Mouse (Mus musculus): ENCODE measurements at regions not wholly inside any gene's neighbourhood (a gene's known extent, or its start where the extent isn't known, plus 50 kb on each side); places are given as distances from the start of the nearest gene placed in this dataset.

DNA sequence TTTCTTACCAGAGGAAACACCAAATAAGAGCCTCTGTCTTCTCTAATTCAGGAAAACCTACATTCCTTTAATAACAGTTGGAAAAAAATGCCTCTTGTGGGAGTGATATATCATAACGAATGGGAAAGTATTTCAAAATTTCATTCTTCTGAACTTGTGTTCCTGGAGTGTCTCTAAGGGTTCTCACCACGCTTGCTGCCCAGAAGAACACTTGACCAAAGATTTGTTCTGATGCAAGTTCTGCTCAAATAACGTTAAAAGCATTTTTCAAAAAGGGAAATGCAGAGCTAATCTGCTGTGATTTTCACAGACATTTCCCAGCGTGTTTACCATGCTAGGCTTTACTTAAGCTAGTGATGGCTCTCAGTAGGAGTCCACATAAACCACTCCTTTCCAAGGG is 329.8 kb upstream of the Hsf2 start:
- WGBS: 73% methylated on average over 4 of the region's 4 CpGs
- TF ChIP-seq CTCF (IDR thresholded peaks at IDR 0.05; ENCODE audit: insufficient read depth, low read depth, low read length) (no peak), POLR2A (IDR thresholded peaks at IDR 0.05; ENCODE audit: insufficient read depth, low read depth, low read length) (no peak)
- Histone ChIP-seq H3K4me1 (ENCODE audit: control insufficient read depth, insufficient read depth, low read length) (no peaks in the 10 kb centered on the region), H3K4me3 (ENCODE audit: insufficient read depth, low read depth, low read length) (no peak overlapping the region), H3K27ac (ENCODE audit: insufficient read depth, low read depth, low read length) (no peak overlapping the region)

DNA sequence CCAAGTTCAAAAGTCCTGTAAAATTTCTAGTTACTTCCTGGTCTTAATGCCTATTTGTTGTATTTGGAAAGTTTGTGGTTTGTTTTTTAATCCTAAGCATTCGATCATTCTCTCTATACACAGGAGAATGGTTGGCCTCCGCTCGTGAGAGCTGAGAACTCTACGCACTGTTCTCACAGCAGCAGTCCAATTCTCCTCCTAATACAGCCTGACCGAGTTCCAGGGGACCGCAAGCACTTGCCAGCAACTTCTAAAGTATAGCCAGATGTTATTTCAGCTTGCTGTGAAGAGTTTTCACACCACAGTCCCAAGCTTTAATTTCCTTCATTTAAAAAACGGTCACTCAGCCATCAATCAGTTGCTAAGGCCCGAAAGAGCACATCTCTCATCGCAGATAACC is 329.3 kb upstream of the Hsf2 start:
- H3K27ac ChIP-seq (ENCODE audit: insufficient read depth, low read depth, low read length): no peak overlapping the region
- H3K4me1 ChIP-seq (ENCODE audit: control insufficient read depth, insufficient read depth, low read length): no peaks in the 10 kb centered on the region
- WGBS: 77% methylated on average over 9 of the region's 9 CpGs
- H3K4me3 ChIP-seq (ENCODE audit: insufficient read depth, low read depth, low read length): no peak overlapping the region
- TF ChIP-seq CTCF (IDR thresholded peaks at IDR 0.05; ENCODE audit: insufficient read depth, low read depth, low read length) (no peak), POLR2A (IDR thresholded peaks at IDR 0.05; ENCODE audit: insufficient read depth, low read depth, low read length) (no peak)

DNA sequence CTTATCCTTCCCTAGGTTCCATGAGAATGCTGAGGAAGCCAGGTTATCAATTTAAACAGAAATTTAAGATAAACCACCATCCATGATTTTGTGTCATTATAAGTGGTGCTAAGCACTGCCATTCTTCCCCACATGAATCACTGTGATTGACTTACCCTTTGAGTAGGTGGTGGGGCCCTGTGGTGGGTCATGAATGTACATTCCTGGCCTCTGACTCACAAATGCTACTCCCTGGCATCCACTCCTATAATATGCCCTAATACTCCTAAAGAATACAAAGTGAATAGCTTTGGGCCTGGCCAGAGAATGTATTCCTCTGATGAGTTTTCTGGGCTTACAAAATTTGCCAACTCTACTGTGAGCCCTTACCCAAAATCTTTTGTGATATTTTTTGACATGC is 325.6 kb upstream of the Hsf2 start:
- no peak overlapping the region for H3K27ac ChIP-seq (ENCODE audit: insufficient read depth, low read depth, low read length)
- no peaks in the 10 kb centered on the region for H3K4me1 ChIP-seq (ENCODE audit: control insufficient read depth, insufficient read depth, low read length)
- TF ChIP-seq POLR2A (IDR thresholded peaks at IDR 0.05; ENCODE audit: insufficient read depth, low read depth, low read length) (no peak), CTCF (IDR thresholded peaks at IDR 0.05; ENCODE audit: insufficient read depth, low read depth, low read length) (no peak)
- no peak overlapping the region for H3K4me3 ChIP-seq (ENCODE audit: insufficient read depth, low read depth, low read length)

DNA sequence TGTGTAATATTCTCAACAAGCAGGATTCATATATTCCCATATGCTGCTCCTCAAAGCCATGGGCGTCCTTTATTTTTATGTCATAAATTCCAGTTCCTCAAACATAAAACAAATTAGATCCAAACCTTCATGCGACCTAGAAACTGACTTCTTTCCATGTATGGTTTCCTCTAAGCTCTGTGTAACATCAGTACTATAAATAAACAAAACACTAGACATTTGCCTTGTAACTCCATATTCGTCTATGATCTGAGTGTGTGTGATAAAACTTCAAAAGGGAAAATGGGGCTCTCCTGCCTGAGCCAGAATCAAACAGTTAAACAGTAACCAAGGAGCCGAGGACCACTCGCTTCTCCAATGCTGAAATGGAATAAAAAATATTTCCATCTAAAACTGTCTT is 322.8 kb upstream of the Hsf2 start:
- WGBS: 88% methylated on average over 5 of the region's 5 CpGs
- Histone ChIP-seq H3K27ac (ENCODE audit: insufficient read depth, low read depth, low read length) (no peak overlapping the region), H3K4me3 (ENCODE audit: insufficient read depth, low read depth, low read length) (no peak overlapping the region), H3K4me1 (ENCODE audit: control insufficient read depth, insufficient read depth, low read length) (no peaks in the 10 kb centered on the region)
- TF ChIP-seq CTCF (IDR thresholded peaks at IDR 0.05; ENCODE audit: insufficient read depth, low read depth, low read length): no peak
- TF ChIP-seq POLR2A (IDR thresholded peaks at IDR 0.05; ENCODE audit: insufficient read depth, low read depth, low read length): no peak

- no peak overlapping the region for H3K27ac ChIP-seq (ENCODE audit: insufficient read depth, low read depth, low read length)
- H3K4me1 ChIP-seq (ENCODE audit: control insufficient read depth, insufficient read depth, low read length): no peaks in the 10 kb centered on the region
- H3K4me3 ChIP-seq (ENCODE audit: insufficient read depth, low read depth, low read length): no peak overlapping the region
- TF ChIP-seq CTCF (IDR thresholded peaks at IDR 0.05; ENCODE audit: insufficient read depth, low read depth, low read length): no peak
- WGBS: 15% methylated on average over 1 of the region's 1 CpGs
Measured at GRCm38 (mm10) chr10:57183560-57183959, 302.6 kb upstream of the Hsf2 start.

DNA sequence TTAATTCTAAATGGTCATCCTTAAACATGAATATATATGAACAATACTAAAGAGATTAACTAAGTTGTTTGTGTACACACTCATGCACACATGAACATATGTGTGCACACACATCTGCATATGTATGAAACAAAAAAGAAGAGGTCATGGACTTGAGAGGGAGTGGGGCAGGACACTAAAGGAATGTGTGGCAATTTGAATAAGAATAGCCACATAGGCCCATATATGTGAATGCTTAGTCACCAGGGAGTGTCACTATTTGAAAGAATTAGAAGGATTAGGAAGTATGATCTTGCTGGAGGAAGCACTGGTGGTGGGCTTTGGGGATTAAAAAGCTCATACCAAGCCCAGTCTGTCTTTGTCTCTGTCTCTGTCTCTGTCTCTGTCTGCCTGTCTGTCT is 275.5 kb upstream of the Hsf2 start:
- H3K4me1 ChIP-seq (ENCODE audit: control insufficient read depth, insufficient read depth, low read length): no peaks in the 10 kb centered on the region
- no peak overlapping the region for H3K4me3 ChIP-seq (ENCODE audit: insufficient read depth, low read depth, low read length)
- no peak overlapping the region for H3K27ac ChIP-seq (ENCODE audit: insufficient read depth, low read depth, low read length)
- TF ChIP-seq CTCF (IDR thresholded peaks at IDR 0.05; ENCODE audit: insufficient read depth, low read depth, low read length) (no peak), POLR2A (IDR thresholded peaks at IDR 0.05; ENCODE audit: insufficient read depth, low read depth, low read length) (no peak)

GRCm38 (mm10) chr10:57231117-57231516 is 255.1 kb upstream of the Hsf2 start:
- no peak overlapping the region for H3K27ac ChIP-seq (ENCODE audit: insufficient read depth, low read depth, low read length)
- no peak for TF ChIP-seq CTCF (IDR thresholded peaks at IDR 0.05; ENCODE audit: insufficient read depth, low read depth, low read length)
- TF ChIP-seq POLR2A (IDR thresholded peaks at IDR 0.05; ENCODE audit: insufficient read depth, low read depth, low read length): no peak

GRCm38 (mm10) chr10:57281220-57281619 is 205.0 kb upstream of the Hsf2 start:
- no peak for TF ChIP-seq POLR2A (IDR thresholded peaks at IDR 0.05; ENCODE audit: insufficient read depth, low read depth, low read length)
- TF ChIP-seq CTCF (IDR thresholded peaks at IDR 0.05; ENCODE audit: insufficient read depth, low read depth, low read length): no peak
- H3K4me3 ChIP-seq (ENCODE audit: insufficient read depth, low read depth, low read length): no peak overlapping the region
- WGBS: 45% methylated on average over 1 of the region's 1 CpGs
- H3K27ac ChIP-seq (ENCODE audit: insufficient read depth, low read depth, low read length): no peak overlapping the region
- H3K4me1 ChIP-seq (ENCODE audit: control insufficient read depth, insufficient read depth, low read length): peaks cover 2% of the 10 kb centered on the region; the same call in 1 of the 2 replicates

More at GRCm38 (mm10) chr10:57231117-57231516, 255.1 kb upstream of the Hsf2 start:
- 40% methylated on average over 3 of the region's 3 CpGs for WGBS
- H3K4me3 ChIP-seq (ENCODE audit: insufficient read depth, low read depth, low read length): no peak overlapping the region
- no peaks in the 10 kb centered on the region for H3K4me1 ChIP-seq (ENCODE audit: control insufficient read depth, insufficient read depth, low read length)

DNA sequence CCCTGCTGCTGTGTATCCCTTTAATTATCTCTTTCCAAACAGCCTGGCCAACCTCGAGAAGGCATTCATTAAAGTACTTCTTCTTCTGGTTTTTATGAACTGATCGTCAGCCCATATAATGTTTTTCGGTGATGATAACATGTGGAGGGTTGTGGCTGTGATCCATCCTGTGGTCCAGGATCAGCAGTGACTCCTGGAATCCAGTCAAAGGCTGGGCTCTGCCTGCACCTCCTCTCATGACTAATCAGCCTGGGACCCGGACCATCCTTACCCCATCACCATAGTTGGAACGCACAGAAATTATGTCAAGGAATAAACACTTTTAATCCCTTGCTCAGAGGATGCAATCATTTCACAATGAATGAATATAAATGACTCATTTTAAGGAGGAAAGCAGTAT is 203.3 kb upstream of the Hsf2 start:
- H3K4me1 ChIP-seq (ENCODE audit: control insufficient read depth, insufficient read depth, low read length): peaks cover 2% of the 10 kb centered on the region; the same call in 1 of the 2 replicates
- WGBS: 41% methylated on average over 5 of the region's 5 CpGs
- H3K27ac ChIP-seq (ENCODE audit: insufficient read depth, low read depth, low read length): no peak overlapping the region
- no peak for TF ChIP-seq CTCF (IDR thresholded peaks at IDR 0.05; ENCODE audit: insufficient read depth, low read depth, low read length)
- no peak for TF ChIP-seq POLR2A (IDR thresholded peaks at IDR 0.05; ENCODE audit: insufficient read depth, low read depth, low read length)
- H3K4me3 ChIP-seq (ENCODE audit: insufficient read depth, low read depth, low read length): no peak overlapping the region

- Histone ChIP-seq H3K4me3 (ENCODE audit: insufficient read depth, low read depth, low read length) (no peak overlapping the region), H3K27ac (ENCODE audit: insufficient read depth, low read depth, low read length) (no peak overlapping the region), H3K4me1 (ENCODE audit: control insufficient read depth, insufficient read depth, low read length) (no peaks in the 10 kb centered on the region)
- 96% methylated on average over 10 of the region's 10 CpGs for WGBS
- TF ChIP-seq CTCF (IDR thresholded peaks at IDR 0.05; ENCODE audit: insufficient read depth, low read depth, low read length) (no peak), POLR2A (IDR thresholded peaks at IDR 0.05; ENCODE audit: insufficient read depth, low read depth, low read length) (no peak)
Measured at GRCm38 (mm10) chr10:57291596-57291995, 194.6 kb upstream of the Hsf2 start.

Measured in olfactory bulb, adult 2 months (tissue).